Mouse (Mus musculus): ENCODE measurements at regions not wholly inside any gene's neighbourhood (a gene's known extent, or its start where the extent isn't known, plus 50 kb on each side); places are given as distances from the start of the nearest gene placed in this dataset.

GRCm38 (mm10) chr12:5757766-5758165 is 382.3 kb upstream of the Klhl29 start:
- no peak for TF ChIP-seq CTCF (IDR thresholded peaks at IDR 0.05)
- no peak for TF ChIP-seq POLR2A (IDR thresholded peaks at IDR 0.05; ENCODE audit: insufficient read depth, low read depth, low read length)

Data from heart, adult 2 months (tissue).